Mouse (Mus musculus) embryonic fibroblast, embryonic 13.5 days (primary cell): ENCODE results near the gene Spata9. TPM values are rescaled to one million over a fixed set of nuclear protein-coding genes. Genes with fewer than 3 reads are reported as not detected.
"Not testable (repeated sequence)": the region's sequence is repeated elsewhere in the genome, so short reads cannot be mapped to it uniquely, and the experiment has no call there.

Experiments
- H3K27ac ChIP-seq: 2 replicates; pipeline ENCODE4 v1.5.1; 2012; ENCODE audit warnings: low read length, control low read depth, inconsistent platforms; ENCODE audit not compliant: insufficient read depth
- H3K4me1 ChIP-seq: 2 replicates; pipeline ENCODE4 v1.6.1; 2011; ENCODE audit warnings: low read length; ENCODE audit not compliant: control insufficient read depth, insufficient read depth
- H3K4me3 ChIP-seq: 2 replicates; pipeline ENCODE4 v1.5.1; 2011; ENCODE audit warnings: mild to moderate bottlenecking, control low read depth, low read length; ENCODE audit not compliant: insufficient read depth
- CTCF ChIP-seq: IDR thresholded peaks from 2 replicates; pipeline ENCODE4 v1.5.1; 2011; ENCODE audit warnings: mild to moderate bottlenecking, control low read depth, low read length, moderate library complexity, borderline replicate concordance; ENCODE audit not compliant: insufficient read depth
- POLR2A ChIP-seq: IDR thresholded peaks from 2 replicates; pipeline ENCODE4 v1.6.1; 2011; ENCODE audit warnings: low read depth, mild to moderate bottlenecking, control low read depth, low read length, moderate library complexity
- polyA plus RNA-seq: library from polyadenylated mRNA; stranded (reverse); fragments of >200 nt; gene quantifications from 2 replicates; pipeline ENCODE4 v1.2.4, GENCODE M21; 2011; ENCODE audit warnings: low read depth; ENCODE audit not compliant: missing spikeins, insufficient read length

The Spata9 gene
- 0.49 TPM in 1 of 2 replicates, not detected in the other for polyA plus RNA-seq

DNA sequence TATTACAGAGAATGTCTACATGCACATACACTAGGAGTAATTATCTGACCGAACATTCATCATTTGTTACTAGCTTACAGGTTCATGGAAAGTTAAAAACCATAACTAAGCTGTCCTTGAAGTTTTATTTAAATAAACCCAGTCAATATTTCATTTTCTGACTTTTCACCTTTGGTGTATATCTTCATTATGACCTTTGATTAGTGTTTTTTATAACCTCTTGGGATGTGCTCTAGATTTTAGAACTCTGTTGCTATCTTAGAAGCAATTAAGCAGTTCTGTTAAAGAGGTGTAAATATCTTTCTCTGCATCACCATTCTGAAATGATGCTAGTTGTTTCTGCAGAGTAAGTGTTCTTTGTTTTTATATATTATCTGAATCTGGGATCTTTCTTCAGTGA is at the start of gene Spata9:
Gene Spata9 (plus strand): TSS at position 301 of the 400 bp plus-strand sequence.
- Histone ChIP-seq H3K4me1 (no peaks in the 10 kb centered on the region), H3K4me3 (no peak within 1 kb of the TSS)
- TF ChIP-seq CTCF: no peak
- no peak for TF ChIP-seq POLR2A

DNA sequence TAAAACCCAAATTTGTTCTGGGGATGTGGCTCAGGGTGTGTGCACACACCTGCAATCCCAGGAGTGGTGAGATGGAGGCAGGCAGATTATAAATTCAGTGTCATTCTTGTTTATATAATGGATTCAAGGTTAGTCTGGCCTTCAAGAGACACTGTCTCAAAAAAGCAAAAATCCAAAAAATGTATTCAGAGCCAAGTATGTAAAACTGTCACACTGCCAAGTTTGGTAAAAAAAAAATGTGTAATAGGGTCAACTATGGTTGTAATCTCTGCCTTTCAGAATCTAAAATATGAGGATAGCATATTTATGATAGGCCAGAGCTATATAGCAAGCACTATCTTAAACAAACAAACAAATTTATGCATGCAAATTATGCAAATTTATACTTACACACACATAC is 39.0 kb upstream of the Spata9 start:
- no peak for TF ChIP-seq POLR2A
- no peak for TF ChIP-seq CTCF
- H3K4me3 ChIP-seq: no peak overlapping the region
- no peak overlapping the region for H3K27ac ChIP-seq
- peaks cover 7% of the 10 kb centered on the region; the same call in 1 of the 2 replicates for H3K4me1 ChIP-seq

More for the DNA sequence above, at the start of gene Spata9:
- no peak within 1 kb of the TSS for H3K27ac ChIP-seq

GRCm38 (mm10) chr13:75929071-75929470 is 37.9 kb upstream of the Spata9 start:
- H3K4me3 ChIP-seq, H3K27ac ChIP-seq, H3K4me1 ChIP-seq: not testable (repeated sequence)

DNA sequence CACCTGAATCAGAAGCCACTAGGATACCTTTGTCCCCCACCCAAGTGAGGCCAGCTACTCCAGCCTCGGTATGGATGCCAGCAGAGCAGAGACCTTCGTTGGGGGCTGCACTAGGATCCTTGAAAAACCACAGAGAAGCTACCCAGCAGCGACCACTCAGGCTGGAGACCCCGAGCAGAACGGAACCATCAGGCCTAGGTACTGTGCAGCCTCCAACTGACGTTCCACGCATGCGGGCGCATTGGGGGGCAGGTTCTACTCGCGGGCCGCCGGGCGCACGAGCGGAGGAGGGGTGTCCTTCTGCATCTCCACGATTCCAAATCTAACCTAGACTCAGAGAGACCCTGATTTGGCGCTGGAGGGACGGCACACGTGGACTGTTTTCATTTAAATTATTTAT is 36.9 kb upstream of the Spata9 start:
- H3K4me1 ChIP-seq: peaks cover 7% of the 10 kb centered on the region; the same call in 1 of the 2 replicates
- H3K4me3 ChIP-seq: no peak overlapping the region
- H3K27ac ChIP-seq: no peak overlapping the region
- TF ChIP-seq POLR2A (no peak), CTCF (no peak)

DNA sequence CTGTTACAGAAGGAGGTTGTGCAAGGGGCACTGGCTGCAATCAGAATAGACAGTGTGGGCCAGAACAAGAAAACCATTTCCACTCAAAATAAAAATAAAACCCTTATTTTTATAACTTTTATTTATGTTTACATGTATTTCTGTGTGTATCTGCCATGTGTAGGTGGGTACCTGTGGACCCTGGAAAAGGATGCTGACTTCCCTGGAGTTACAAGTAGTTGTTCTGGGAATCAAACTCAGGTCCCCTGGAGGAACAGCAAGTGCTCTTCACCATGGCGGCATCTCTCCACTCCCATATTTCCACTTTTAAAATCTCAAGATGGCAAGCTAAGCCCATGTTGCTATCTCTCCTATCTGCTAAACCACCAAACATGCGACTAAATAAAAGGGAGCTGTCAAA is 36.3 kb upstream of the Spata9 start:
- Histone ChIP-seq H3K4me1 (peaks cover 7% of the 10 kb centered on the region; the same call in 1 of the 2 replicates), H3K27ac (no peak overlapping the region), H3K4me3 (no peak overlapping the region)
- TF ChIP-seq CTCF: no peak
- TF ChIP-seq POLR2A: no peak

GRCm38 (mm10) chr13:75931073-75931472 is 35.9 kb upstream of the Spata9 start:
- peaks cover 7% of the 10 kb centered on the region; the same call in 1 of the 2 replicates for H3K4me1 ChIP-seq
- TF ChIP-seq POLR2A (no peak), CTCF (no peak)
- H3K4me3 ChIP-seq: no peak overlapping the region
- no peak overlapping the region for H3K27ac ChIP-seq

- Histone ChIP-seq H3K27ac (no peak overlapping the region), H3K4me1 (peaks cover 7% of the 10 kb centered on the region; the same call in 1 of the 2 replicates), H3K4me3 (no peak overlapping the region)
- TF ChIP-seq CTCF (no peak), POLR2A (no peak)
Observed at GRCm38 (mm10) chr13:75933287-75933686, 33.7 kb upstream of the Spata9 start.

DNA sequence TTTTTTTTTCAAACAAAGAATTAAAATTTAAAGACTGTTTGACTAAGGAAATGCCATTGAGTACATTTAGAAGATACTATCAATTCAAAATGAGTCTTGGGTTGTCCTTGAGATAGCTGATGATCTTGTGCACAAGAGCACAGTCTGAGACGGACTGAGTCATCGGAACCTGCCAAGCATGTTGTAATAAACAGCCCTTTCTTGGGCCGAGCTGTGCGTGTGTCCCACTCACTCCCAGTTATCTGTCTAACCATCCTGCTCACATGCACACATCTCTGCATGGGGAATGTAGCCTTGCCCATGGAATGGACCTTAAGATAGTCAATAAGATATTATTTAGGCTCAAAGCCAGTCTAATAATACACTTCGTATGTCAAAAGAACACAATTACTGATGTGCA is 28.1 kb upstream of the Spata9 start:
- H3K4me1 ChIP-seq: peaks cover 6% of the 10 kb centered on the region; the same call in 1 of the 2 replicates
- TF ChIP-seq POLR2A: no peak
- no peak for TF ChIP-seq CTCF

DNA sequence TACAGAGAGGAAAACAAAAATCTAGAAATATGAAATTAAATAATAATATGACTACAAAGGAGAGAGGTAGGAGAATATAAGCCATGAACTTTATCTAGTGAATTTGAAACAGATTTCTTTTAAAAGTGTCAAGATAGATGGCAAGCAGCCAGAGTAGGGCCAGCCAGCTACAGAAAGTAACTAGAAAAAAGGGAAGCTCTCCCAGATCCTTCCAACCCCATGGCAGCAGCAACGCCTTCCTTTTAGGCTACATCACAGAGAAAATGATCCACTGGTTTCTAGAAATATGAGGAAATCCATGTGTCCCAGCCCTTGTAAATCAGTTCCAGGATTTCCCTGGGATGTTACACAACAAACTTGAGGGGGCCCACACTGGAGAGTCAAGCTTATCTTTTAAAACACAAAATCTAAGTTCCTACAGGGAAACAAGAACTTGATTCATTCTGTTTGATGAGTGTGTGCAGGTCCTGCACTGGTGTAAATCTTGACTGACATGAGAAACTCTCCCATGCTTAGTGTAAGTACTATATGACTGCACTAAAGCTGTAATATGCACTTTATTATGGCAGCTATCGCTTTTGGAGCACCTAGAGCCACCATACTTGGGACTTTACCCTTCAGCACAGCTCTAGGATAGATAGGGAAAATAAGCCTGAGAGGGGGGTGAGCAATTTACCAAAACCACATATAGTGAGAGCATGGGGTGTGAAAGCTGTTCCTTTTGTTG is 26.0 kb upstream of the Spata9 start:
- TF ChIP-seq CTCF (no peak), POLR2A (no peak)
- no peak overlapping the region for H3K27ac ChIP-seq
- H3K4me3 ChIP-seq: peak overlapping the region; percentile 22
- H3K4me1 ChIP-seq: peaks cover 9% of the 10 kb centered on the region; the same call in 1 of the 2 replicates

More for the DNA sequence above, 28.1 kb upstream of the Spata9 start:
- no peak overlapping the region for H3K27ac ChIP-seq
- no peak overlapping the region for H3K4me3 ChIP-seq

- Histone ChIP-seq H3K4me3 (peak overlapping the region; percentile 22), H3K4me1 (peaks cover 9% of the 10 kb centered on the region; the same call in 1 of the 2 replicates), H3K27ac (no peak overlapping the region)
- TF ChIP-seq POLR2A (no peak), CTCF (no peak)
Observed at GRCm38 (mm10) chr13:75941518-75942295, 25.2 kb upstream of the Spata9 start.
